18 mouse cellular contexts compared by ENCODE assay signal in the genomic region with DNA sequence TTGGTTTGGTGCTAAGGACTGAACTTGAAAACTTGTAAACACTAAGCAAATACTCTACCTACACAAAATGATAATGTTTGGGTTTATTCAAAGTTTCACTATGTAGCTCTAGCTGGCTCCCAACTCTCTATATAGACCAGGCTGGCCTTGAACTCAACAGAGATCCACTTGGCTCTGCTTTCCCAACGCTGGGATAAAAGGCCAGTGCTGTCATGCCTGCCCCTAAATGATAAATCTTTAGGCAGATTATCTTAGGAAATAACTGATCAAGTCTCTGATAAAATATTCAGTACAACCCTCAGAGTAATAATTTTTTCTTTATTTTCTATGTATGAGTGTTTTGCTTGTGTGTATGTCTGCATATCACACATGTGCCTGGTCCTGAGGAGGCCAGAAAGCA. TPM values are rescaled to one million over a fixed set of nuclear protein-coding genes. Genes with fewer than 3 reads are reported as not detected.
DNase-seq lines count a peak whose midpoint lies in the region; TF ChIP-seq lines count a peak whose summit lies in the region.
"Had no signal": no experiment of that assay in that cellular context is flagged by ENCODE, and none has a peak within 500 bp of the region (broad histone marks: within the 10 kb centered on the region; RNA-seq: fewer than 3 reads in every experiment).

No protein-coding gene starts in this region.

- no peak overlapping the region for H3K4me3 ChIP-seq in gastrocnemius, adult 2 months
- H3K4me3 ChIP-seq: embryonic facial prominence, embryonic 13.5 days; embryonic facial prominence, embryonic 15.5 days; erythroblast, embryonic 14.5 days; forebrain, embryonic 10.5 days; forebrain, embryonic 12.5 days had no signal

- TF ChIP-seq CTCF in gastrocnemius, adult 2 months (IDR thresholded peaks at IDR 0.05) = no peak

- intact Hi-C loops in gastrocnemius, adult 2 months (cut with DNase I) = no loop called here

- peak; percentile 54 for DNase-seq in adrenal gland, adult 2 months
- DNase-seq in adrenal gland, adult 18-20 months (ENCODE audit: low spot score in 2 of 2) = no peak
- DNase-seq in gastrocnemius, adult 2 months = no peak
- no peak for DNase-seq in gastrocnemius, postnatal 10 days
- DNase-seq: adrenal gland, postnatal 10 days; adrenal gland, postnatal 25 days; cerebellum, adult 11 months; cerebellum, adult 18-20 months; cerebellum, adult 8-10 months; cerebellum, adult 9-11 months; cerebellum, postnatal 14 days; cerebellum, postnatal 36 days; embryo, embryonic 11 days had no signal

- H3K27ac ChIP-seq in gastrocnemius, adult 2 months = peak overlapping the region; percentile 58; the same call in 1 of the 2 replicates
- H3K27ac ChIP-seq: embryonic facial prominence, embryonic 13.5 days; embryonic facial prominence, embryonic 15.5 days; forebrain, embryonic 10.5 days; forebrain, embryonic 12.5 days had no signal

RNA-seq across cellular contexts. Expression of a gene that starts 10.6 kb away (rescaled TPM):
- total RNA-seq in adrenal gland, adult 2 months (2021) = 10 to 100 TPM; 41.2 to 41.5 TPM
- polyA plus RNA-seq in adrenal gland, adult 2 months (2012; rRNA removed) = 19.6 TPM in 2 replicates
- total RNA-seq in adrenal gland, adult 18-20 months (2021) = 10 to 100 TPM; 29.9 to 33.4 TPM
- 10 to 100 TPM; 23.8 to 24.7 TPM for total RNA-seq in gastrocnemius, adult 2 months (2021)
- total RNA-seq in gastrocnemius, postnatal 10 days (2021) = 10 to 100 TPM; 27.1 to 27.5 TPM

RNA-seq across cellular contexts. Expression of a gene that starts 34.2 kb away (rescaled TPM):
- total RNA-seq in adrenal gland, adult 2 months (2021) = 100 to 1,000 TPM; 221 to 429 TPM
- polyA plus RNA-seq in adrenal gland, adult 2 months (2012; rRNA removed) = 714 and 755 TPM in 2 replicates
- total RNA-seq in adrenal gland, adult 18-20 months (2021) = 100 to 1,000 TPM; 293 to 384 TPM
- 100 to 1,000 TPM; 334 to 391 TPM for total RNA-seq in gastrocnemius, adult 2 months (2021)
- total RNA-seq in gastrocnemius, postnatal 10 days (2021) = 100 to 1,000 TPM; 215 to 242 TPM
